In the genomic region with DNA sequence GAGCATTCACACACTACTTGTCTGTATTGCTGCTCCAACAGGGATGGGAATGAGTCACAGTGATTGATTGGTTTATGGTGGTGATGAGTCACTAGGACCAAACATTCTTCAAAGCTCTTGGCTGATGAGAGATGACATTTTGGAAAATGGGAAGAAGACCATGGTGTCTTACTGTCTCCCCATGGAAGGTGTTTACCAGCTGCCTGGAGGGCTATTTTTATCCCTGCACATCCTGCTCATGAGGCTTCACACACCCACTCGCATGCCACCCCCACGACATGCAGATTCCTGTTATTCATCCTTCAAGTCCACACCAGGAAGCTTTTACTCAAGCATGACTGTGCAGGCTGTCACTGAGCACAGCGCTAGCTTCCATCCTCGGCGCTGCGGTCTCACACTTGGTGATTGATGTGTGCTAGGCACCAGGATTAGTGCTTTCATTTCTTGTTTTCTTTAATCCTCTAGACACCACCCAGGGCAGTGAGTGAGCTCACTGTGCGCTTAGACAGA, we compare ENCODE assay signal across 9 mouse cellular contexts.
DNase-seq lines count a peak whose midpoint lies in the region; ATAC-seq and TF ChIP-seq lines count a peak whose summit lies in the region.
"Had no signal": no experiment of that assay in that cellular context is flagged by ENCODE, and none has a peak within 500 bp of the region (broad histone marks: within the 10 kb centered on the region; RNA-seq: fewer than 3 reads in every experiment).

No protein-coding gene starts in this region.

- H3K9ac ChIP-seq in limb, embryonic 12.5 days (replicated peaks): no peak overlapping the region
- no peak overlapping the region for H3K9ac ChIP-seq in midbrain, embryonic 14.5 days (replicated peaks; ENCODE audit: low read length)
- H3K9ac ChIP-seq: midbrain, embryonic 12.5 days had no signal

- H3K4me2 ChIP-seq in limb, embryonic 12.5 days: no peak overlapping the region
- peak overlapping the region; percentile 47 for H3K4me2 ChIP-seq in myocyte (ENCODE audit: low read depth)
- H3K4me2 ChIP-seq in midbrain, embryonic 14.5 days (ENCODE audit: low read length): no peak overlapping the region
- H3K4me2 ChIP-seq: midbrain, embryonic 12.5 days had no signal

- 60% methylated on average over 7 of the region's 7 CpGs for WGBS in limb, embryonic 12.5 days
- WGBS in limb, embryonic 10.5 days: 68% methylated on average over 7 of the region's 7 CpGs
- WGBS in midbrain, embryonic 14.5 days: 34% methylated on average over 7 of the region's 7 CpGs

- no peaks in the 10 kb centered on the region for H3K9me3 ChIP-seq in limb, embryonic 12.5 days
- no peaks in the 10 kb centered on the region for H3K9me3 ChIP-seq in limb, embryonic 10.5 days (replicated peaks)
- no peaks in the 10 kb centered on the region for H3K9me3 ChIP-seq in midbrain, embryonic 14.5 days (ENCODE audit: control insufficient read depth, low read length)
- H3K9me3 ChIP-seq: midbrain, embryonic 12.5 days had no signal

- no peak overlapping the region for H3K4me3 ChIP-seq in limb, embryonic 12.5 days (replicated peaks)
- no peak overlapping the region for H3K4me3 ChIP-seq in limb, embryonic 10.5 days
- no peak overlapping the region for H3K4me3 ChIP-seq in myocyte
- H3K4me3 ChIP-seq in midbrain, embryonic 14.5 days (replicated peaks; ENCODE audit: low read depth, low read length): no peak overlapping the region
- H3K4me3 ChIP-seq: midbrain, embryonic 12.5 days had no signal

- H3ac ChIP-seq in myocyte (ENCODE audit: control insufficient read depth, insufficient read length): no peak overlapping the region

- 0 out of 2 replicates have a peak overlapping the region, but pooled peaks have one; percentile 20 for H3K27ac ChIP-seq in limb, embryonic 12.5 days
- H3K27ac ChIP-seq in limb, embryonic 10.5 days: no peak overlapping the region
- no peak overlapping the region for H3K27ac ChIP-seq in midbrain, embryonic 14.5 days (replicated peaks; ENCODE audit: low read depth, low read length)
- H3K27ac ChIP-seq: midbrain, embryonic 12.5 days had no signal

- H3K79me2 ChIP-seq in myocyte (ENCODE audit: control insufficient read depth, insufficient read depth): no peaks in the 10 kb centered on the region

- ATAC-seq in limb, embryonic 12.5 days (ENCODE audit: insufficient number of reproducible peaks, insufficient read depth, low FRiP score, low TSS enrichment, low read depth): no peak
- ATAC-seq in midbrain, embryonic 14.5 days (ENCODE audit: low FRiP score, low TSS enrichment): no peak

- no peaks in the 10 kb centered on the region for H3K27me3 ChIP-seq in limb, embryonic 12.5 days
- no peaks in the 10 kb centered on the region for H3K27me3 ChIP-seq in limb, embryonic 10.5 days (ENCODE audit: low read depth, poor library complexity, severe bottlenecking)
- H3K27me3 ChIP-seq in myocyte (ENCODE audit: control insufficient read depth, insufficient read depth, insufficient read length): no peaks in the 10 kb centered on the region
- no peaks in the 10 kb centered on the region for H3K27me3 ChIP-seq in midbrain, embryonic 14.5 days (ENCODE audit: control insufficient read depth, insufficient read depth, low read length)
- H3K27me3 ChIP-seq: midbrain, embryonic 12.5 days had no signal

- no peaks in the 10 kb centered on the region for H3K36me3 ChIP-seq in limb, embryonic 12.5 days
- no peaks in the 10 kb centered on the region for H3K36me3 ChIP-seq in limb, embryonic 10.5 days
- no peaks in the 10 kb centered on the region for H3K36me3 ChIP-seq in myocyte (ENCODE audit: control insufficient read depth, insufficient read depth)
- no peaks in the 10 kb centered on the region for H3K36me3 ChIP-seq in midbrain, embryonic 14.5 days (ENCODE audit: control insufficient read depth, insufficient read depth, low read length)
- H3K36me3 ChIP-seq: midbrain, embryonic 12.5 days had no signal

- TF ChIP-seq POLR2A in myocyte (IDR thresholded peaks at IDR 0.05; ENCODE audit: insufficient read length, low read depth): no peak

- H3K4me1 ChIP-seq in limb, embryonic 12.5 days (replicated peaks): peaks cover 26% of the 10 kb centered on the region
- peaks cover 24% of the 10 kb centered on the region for H3K4me1 ChIP-seq in limb, embryonic 10.5 days
- H3K4me1 ChIP-seq in midbrain, embryonic 14.5 days (ENCODE audit: control insufficient read depth, insufficient read depth, low read length): no peaks in the 10 kb centered on the region

- DNase-seq in limb, embryonic 10.5 days (ENCODE audit: low spot score): no peak
- peak; percentile 85 for DNase-seq in NIH3T3 (ENCODE audit: low read depth)
- peak; percentile 56 for DNase-seq in induced T-regulatory cell, adult 2 months (ENCODE audit: low read depth)
- no peak for DNase-seq in ovary, postnatal 36 days (ENCODE audit: low spot score)
- no peak for DNase-seq in midbrain, embryonic 14.5 days
- no peak for DNase-seq in neural tube, embryonic 10.5 days (ENCODE audit: extremely low spot score, low spot score)

TF ChIP-seq in myocyte, 11 proteins besides CTCF, POLR2A, EP300 and RAD21:
- TF ChIP-seq MYOD1 (IDR thresholded peaks at IDR 0.05; ENCODE audit: control insufficient read depth in 1 of 3, insufficient read length in 2 of 3, low read depth in 2 of 3) (peak in 1 of 3 experiments; percentile 53), SRF (IDR thresholded peaks at IDR 0.05; ENCODE audit: control insufficient read depth, insufficient read length, low read depth) (no peak), MYOG (IDR thresholded peaks at IDR 0.05; ENCODE audit: control insufficient read depth in 1 of 3, insufficient read depth in 1 of 3, insufficient read length in 2 of 3, low read depth in 2 of 3) (peak in 1 of 3 experiments; percentile 15)
TF ChIP-seq in myocyte: peak in this region for 2.

Comparison
In these comparisons a context has a peak if more than half of its experiments do, and no peak if none do; other contexts are left out.
1. DNase-seq: peak in NIH3T3 (single experiment) and induced T-regulatory cell, adult 2 months (single experiment); none in limb, embryonic 10.5 days (single experiment), ovary, postnatal 36 days (single experiment), midbrain, embryonic 14.5 days (single experiment) and neural tube, embryonic 10.5 days (single experiment).